Mouse (Mus musculus): ENCODE results near the gene Clec4n.
"Not testable (repeated sequence)": the region's sequence is repeated elsewhere in the genome, so short reads cannot be mapped to it uniquely, and the experiment has no call there.

Gene Clec4n

DNA sequence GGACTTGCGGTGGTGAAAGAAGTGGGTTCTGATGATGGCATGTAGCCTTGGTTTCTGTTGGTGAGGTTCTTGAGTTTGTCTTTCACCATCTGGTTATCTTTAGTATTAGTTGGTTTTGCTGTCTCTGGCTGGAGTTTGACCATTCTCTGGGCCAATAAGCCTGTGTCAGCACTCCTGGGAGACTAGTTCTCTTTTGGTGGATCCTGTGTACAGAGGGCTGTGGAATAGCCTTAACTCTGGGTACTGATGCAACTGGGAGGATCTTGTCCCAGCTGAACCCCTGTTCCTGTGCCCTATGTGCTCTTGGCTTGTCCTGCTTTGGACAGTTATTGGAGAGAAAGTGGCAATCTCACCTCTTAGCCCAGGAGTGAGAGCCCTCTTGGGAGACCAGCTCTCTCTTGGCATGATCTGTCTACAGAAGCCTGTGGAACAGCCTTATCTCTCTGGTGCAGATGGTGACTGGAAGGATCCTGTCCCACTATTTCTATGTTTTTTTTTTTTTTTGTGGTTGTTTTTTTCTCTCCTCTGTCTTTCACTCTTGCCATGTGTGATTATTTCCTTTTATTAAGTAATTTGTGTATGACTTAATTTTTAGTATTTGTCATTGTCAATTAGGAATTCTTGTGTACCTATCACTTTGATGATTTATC lies 63.2 kb downstream of the Clec4n start:
- DNase-seq (ENCODE audit: low spot score in 2 of 2): no peak

DNA sequence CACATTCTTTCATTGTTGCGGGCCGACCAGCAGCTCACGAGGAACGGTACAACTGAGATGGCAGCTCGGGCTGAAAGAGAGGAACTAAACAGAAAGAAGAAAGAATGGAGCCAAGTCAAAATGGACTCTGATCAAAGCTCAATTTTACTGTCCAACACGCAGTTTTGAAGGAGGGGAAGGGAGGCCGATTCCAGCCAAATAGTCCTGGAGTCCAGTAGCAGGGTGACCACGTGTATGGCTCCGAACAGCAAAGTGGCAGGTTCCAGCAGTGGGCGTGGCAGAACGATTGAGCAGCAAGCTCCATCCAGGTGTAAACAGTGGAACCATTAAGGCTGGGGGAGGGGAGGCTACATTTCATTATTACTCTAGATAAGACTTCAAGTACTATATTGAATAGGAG lies 63.9 kb downstream of the Clec4n start:
- DNase-seq (ENCODE audit: low spot score in 2 of 2): not testable (repeated sequence)
